Mouse (Mus musculus): ENCODE results near the gene Ackr1.

Ackr1 gene

DNA sequence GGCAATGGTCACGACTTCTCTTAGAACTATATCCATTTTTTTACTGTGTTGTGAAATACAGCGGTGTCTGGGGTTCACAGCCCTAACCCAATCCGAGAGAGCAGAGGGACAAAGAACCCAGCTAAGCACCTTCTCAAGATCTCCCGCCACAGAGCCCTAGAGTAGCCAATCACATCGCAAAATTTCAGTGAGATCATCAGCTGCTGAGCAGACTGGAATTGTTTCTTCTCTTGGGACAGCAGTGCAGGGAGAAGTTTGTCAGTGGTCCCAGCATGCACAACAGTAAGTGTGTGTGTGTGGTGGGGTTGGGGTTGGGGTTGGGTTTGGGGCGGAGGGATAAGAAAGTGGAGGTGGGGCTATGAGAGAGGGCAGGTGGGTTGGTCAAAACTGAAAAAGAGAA lies 16.4 kb upstream of the Ackr1 start:
- in situ Hi-C loops (cut with MboI; ENCODE audit: unreplicated experiment in 2 of 2), result no loop called here

- in situ Hi-C loops (cut with MboI; ENCODE audit: unreplicated experiment in 2 of 2), result no loop called here
These were observed 15.6 kb upstream of the Ackr1 start for GRCm38 (mm10) chr1:173349192-173349591.

DNA sequence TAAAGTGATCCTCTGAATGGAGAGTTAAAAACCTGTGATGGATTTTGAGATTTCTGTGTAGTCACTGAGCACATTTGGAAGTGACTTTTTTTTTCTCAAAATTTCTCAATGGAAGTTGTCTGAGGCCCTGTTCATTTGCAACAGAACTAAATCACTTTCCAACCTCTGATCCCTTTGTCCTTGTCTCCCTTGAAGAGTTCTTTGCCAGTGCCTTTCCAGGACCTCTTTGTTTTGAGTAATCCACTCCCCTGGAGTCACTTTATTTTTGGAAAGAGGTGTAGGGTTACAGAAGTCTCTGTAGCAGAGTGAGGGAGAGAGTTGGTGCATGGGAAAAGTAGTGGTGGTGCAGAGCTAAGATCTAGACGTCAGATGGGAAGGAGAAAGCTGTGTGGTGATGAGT lies 15.0 kb upstream of the Ackr1 start:
- in situ Hi-C loops (cut with MboI; ENCODE audit: unreplicated experiment in 2 of 2), result no loop called here

DNA sequence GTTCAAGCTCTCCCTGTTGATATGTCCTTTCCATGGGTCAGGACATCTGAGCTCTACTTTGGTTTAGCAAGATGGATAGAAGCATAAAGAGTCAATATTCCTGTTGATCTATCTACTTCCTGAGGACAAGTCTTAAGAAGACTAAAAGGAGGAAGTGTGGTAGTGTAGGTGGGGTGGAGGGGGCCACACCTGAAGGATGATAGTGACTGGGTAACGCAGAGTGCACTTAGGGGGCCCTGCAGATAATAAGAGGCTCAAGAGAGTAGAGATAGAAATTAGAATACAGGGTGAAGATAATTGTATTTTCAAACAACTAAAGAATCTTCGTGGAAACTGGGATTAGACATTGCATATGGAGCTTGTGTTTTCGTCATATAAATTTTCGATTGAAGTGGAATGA lies 11.6 kb upstream of the Ackr1 start:
- in situ Hi-C loops (cut with MboI; ENCODE audit: unreplicated experiment in 2 of 2), result no loop called here

DNA sequence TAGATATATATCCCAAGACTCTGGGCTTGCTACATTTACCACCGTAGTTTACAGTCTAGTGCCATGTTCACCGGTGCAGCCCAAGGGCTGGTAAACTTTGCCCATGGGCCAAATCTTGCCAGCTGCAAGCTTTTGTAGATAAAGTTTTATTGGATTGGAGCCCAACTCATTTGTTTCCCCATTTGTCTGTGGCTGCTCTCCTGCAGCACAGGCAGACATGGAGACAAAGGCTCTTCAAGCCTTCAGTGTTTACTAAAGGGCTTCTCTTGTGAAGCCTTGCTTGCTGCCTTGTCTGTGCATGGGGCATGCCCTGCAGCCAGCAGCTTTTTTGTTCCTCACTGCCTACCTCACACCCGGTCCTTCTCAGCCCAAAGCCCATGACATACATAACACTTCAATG lies 10.4 kb upstream of the Ackr1 start:
- in situ Hi-C loops (cut with MboI; ENCODE audit: unreplicated experiment in 2 of 2), result no loop called here

GRCm38 (mm10) chr1:173342425-173342824 lies 8.9 kb upstream of the Ackr1 start:
- in situ Hi-C loops (cut with MboI; ENCODE audit: unreplicated experiment in 2 of 2), result no loop called here

GRCm38 (mm10) chr1:173339543-173339942 lies 6.0 kb upstream of the Ackr1 start:
- in situ Hi-C loops (cut with MboI; ENCODE audit: unreplicated experiment in 2 of 2), result loop anchor here (5.0 to 10.0 kb wide), 2 partner anchors 55 to 1128 kb away; no protein-coding TSS in a partner anchor

GRCm38 (mm10) chr1:173337008-173337407 lies 3.5 kb upstream of the Ackr1 start:
- in situ Hi-C loops (cut with MboI; ENCODE audit: unreplicated experiment in 2 of 2), result loop anchor here (5.0 to 10.0 kb wide), 2 partner anchors 58 to 1130 kb away; no protein-coding TSS in a partner anchor

DNA sequence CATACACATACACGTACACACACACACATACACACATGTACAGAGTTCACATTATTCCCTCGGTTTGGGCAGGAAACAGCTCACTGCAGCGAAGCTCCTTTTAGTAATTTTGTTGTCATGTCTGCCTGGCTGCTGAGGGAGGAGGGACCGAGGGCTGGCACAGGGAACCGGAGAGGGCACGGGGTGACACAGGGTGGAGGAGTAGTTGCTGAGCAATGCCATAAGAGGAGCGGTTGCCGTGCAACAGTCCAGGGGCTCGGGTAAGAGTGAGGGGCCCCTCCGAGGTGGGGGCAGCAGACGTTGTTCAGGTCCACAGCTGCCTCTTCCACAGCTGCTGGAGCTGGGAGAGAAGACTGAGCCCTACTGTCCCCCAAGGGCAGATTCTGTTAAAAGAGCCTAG lies 2.4 kb upstream of the Ackr1 start:
- in situ Hi-C loops (cut with MboI; ENCODE audit: unreplicated experiment in 2 of 2), result loop anchor here (5.0 to 10.0 kb wide), 2 partner anchors 59 to 1131 kb away; no protein-coding TSS in a partner anchor

- in situ Hi-C loops (cut with MboI; ENCODE audit: unreplicated experiment in 2 of 2), result loop anchor here in 1 of 2 experiments (10.0 kb wide), 1 partner anchor 62 kb away; no protein-coding TSS in a partner anchor
These were observed 1.1 kb downstream of the Ackr1 start for GRCm38 (mm10) chr1:173332418-173332817.

DNA sequence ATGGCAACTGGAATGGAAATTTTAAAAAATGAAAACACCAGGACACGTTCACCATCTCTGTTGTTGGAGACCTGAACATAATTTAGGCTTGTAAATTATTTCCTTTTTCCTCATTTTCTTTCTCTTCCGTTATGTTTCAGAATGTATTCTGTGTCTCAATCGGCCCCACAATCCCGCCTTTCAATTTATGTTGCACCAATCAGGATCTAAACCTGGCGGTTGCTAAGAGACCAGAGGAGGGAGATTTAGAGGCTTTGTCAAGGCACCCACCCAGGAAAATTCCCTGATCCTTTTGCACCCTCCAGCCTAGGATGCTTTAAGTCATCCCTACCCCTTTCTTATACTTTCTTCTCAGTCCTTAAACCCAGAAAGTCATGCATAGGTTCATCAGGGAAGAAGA lies 3.8 kb downstream of the Ackr1 start:
- in situ Hi-C loops (cut with MboI; ENCODE audit: unreplicated experiment in 2 of 2), result loop anchor here in 1 of 2 experiments (10.0 kb wide), 3 partner anchors 65 to 1135 kb away; no protein-coding TSS in a partner anchor

DNA sequence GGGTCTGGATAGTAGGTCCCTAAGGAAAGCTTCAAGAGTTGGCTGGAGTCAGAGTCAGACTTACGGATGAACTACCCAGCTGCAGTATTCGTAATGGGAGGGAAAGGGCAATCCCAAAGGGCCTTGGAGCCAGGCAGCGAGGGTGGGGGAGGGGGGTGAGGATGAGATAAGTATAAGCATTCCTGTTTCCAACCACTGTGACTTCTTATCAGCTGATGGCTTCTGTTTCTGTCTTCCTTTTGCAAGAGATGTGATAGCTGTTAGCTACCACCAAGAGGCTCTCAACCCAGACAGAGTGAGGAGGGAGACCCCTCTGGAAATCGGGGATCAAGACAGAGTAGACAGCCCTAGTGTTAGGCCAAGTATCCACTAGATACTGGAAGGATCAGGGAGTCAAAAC lies 4.4 kb downstream of the Ackr1 start:
- in situ Hi-C loops (cut with MboI; ENCODE audit: unreplicated experiment in 2 of 2), result loop anchor here in 1 of 2 experiments (10.0 kb wide), 2 partner anchors 924 to 1136 kb away; no protein-coding TSS in a partner anchor

- in situ Hi-C loops (cut with MboI; ENCODE audit: unreplicated experiment in 2 of 2), result loop anchor here in 1 of 2 experiments (10.0 kb wide), 2 partner anchors 924 to 1136 kb away; no protein-coding TSS in a partner anchor
These were observed 5.1 kb downstream of the Ackr1 start for GRCm38 (mm10) chr1:173328446-173328845.

GRCm38 (mm10) chr1:173326552-173326951 lies 7.0 kb downstream of the Ackr1 start:
- in situ Hi-C loops (cut with MboI; ENCODE audit: unreplicated experiment in 2 of 2), result loop anchor here in 1 of 2 experiments (10.0 kb wide), 2 partner anchors 922 to 1138 kb away; no protein-coding TSS in a partner anchor

DNA sequence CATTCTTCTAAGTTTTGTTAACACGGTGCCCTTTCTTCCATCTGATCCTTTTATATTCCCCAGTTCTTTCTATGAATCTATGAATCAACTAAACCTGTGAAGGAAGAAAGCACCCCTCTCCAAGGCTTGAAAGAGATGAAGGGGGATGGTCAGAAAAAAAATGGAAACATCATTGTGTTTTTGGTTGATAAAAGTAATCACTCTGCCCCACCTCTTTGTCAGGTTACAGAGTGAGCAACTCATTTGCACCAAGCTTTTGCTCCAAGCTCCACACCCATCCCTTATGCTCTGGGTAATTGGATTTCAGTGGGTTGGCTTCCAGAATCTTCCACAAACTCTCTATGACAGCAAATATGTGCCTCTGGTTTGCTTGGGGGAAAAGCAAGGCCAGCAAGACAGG lies 8.2 kb downstream of the Ackr1 start:
- in situ Hi-C loops (cut with MboI; ENCODE audit: unreplicated experiment in 2 of 2), result loop anchor here in 1 of 2 experiments (10.0 kb wide), 2 partner anchors 921 to 1139 kb away; no protein-coding TSS in a partner anchor

DNA sequence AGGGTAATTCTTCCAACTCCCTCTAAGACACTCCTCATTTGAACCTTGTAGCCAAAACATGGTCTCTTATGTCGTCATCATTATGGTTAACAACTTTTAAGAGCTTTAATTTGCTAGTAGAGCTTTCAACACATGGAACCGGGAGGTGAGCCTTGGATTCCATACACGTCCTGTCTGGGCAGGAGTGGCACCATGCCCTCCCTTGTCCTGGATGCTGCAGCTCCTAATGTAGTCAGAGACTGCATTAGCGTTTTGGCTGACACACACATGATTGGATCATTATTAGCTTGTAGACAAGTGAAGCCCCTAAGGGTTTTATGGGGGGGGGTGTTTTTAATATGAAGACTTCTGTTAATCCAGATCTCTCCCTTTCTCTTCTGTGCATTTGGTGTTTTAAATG lies 8.6 kb downstream of the Ackr1 start:
- in situ Hi-C loops (cut with MboI; ENCODE audit: unreplicated experiment in 2 of 2), result loop anchor here in 1 of 2 experiments (10.0 kb wide), 2 partner anchors 920 to 1140 kb away; no protein-coding TSS in a partner anchor

- in situ Hi-C loops (cut with MboI; ENCODE audit: unreplicated experiment in 2 of 2), result loop anchor here in 1 of 2 experiments (10.0 kb wide), 2 partner anchors 919 to 1141 kb away; no protein-coding TSS in a partner anchor
These were observed 9.5 kb downstream of the Ackr1 start for GRCm38 (mm10) chr1:173323839-173324585.

- in situ Hi-C loops (cut with MboI; ENCODE audit: unreplicated experiment in 2 of 2), result loop anchor here in 1 of 2 experiments (10.0 kb wide), 2 partner anchors 917 to 1143 kb away; no protein-coding TSS in a partner anchor
These were observed 11.3 kb downstream of the Ackr1 start for GRCm38 (mm10) chr1:173322249-173322627.

DNA sequence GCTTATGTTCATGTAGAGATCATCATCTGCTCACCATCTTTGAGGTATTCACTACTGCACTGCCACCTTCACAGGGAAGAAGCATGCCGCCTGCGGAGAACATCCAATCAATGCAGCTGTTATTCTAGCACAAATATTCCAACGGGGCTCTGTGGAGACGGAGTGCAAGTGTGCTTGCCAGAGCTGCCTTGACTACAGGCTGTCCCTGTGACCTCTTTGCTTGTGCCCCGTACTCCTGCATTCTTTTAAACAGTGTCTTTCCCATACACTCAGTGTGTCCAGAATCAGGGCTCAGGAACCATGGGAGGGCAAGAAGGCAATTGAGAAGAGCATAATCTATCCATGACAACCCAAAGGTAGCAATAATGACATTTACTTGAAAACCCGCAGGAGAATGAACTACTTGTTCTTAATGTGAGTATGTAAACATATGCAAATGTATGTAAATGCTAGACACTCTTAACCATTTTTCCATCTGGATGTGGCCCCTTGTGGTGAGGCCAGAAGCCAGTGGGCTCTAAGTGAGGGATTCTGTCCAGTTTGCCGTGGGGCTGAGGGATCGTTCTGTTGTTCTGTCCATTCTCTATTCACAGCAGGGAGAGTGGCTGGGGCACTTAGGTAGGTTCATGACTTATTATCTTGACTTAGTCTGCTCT lies 11.8 kb downstream of the Ackr1 start:
- in situ Hi-C loops (cut with MboI; ENCODE audit: unreplicated experiment in 2 of 2), result loop anchor here in 1 of 2 experiments (10.0 kb wide), 2 partner anchors 917 to 1143 kb away; no protein-coding TSS in a partner anchor

DNA sequence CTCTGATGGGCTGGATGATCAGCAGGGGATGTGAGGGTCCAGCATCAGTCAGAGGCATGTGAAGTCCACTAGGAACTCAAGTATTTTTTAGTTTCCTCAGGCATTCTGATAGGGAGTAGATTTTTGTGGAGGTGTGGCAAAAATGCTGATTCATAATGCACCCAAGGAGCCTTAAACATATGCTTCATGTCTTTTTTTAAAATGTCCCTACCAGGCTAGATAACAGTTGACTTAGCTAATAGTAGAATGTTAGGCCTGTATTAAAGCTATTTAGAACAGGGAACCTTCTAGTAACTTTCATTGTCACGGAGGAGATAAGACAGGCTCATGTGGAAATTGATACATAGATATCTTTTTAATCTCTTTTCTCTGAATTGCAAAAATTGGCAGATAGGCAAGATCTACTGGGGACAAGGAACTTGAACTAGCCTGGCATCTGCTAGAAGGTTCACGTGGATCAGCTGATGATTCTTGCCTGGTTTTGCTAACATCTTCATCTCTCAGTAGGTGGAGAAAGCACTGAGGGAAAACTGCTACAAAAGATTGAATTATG lies 15.5 kb downstream of the Ackr1 start:
- in situ Hi-C loops (cut with MboI; ENCODE audit: unreplicated experiment in 2 of 2), result no loop called here

GRCm38 (mm10) chr1:173315725-173316124 lies 17.8 kb downstream of the Ackr1 start:
- in situ Hi-C loops (cut with MboI; ENCODE audit: unreplicated experiment in 2 of 2), result no loop called here

Data from v-Abl transformed pro-B cells (cell line).